Mouse (Mus musculus): Measurements from ENCODE around the gene Hspb6. TPM values are rescaled to one million over a fixed set of nuclear protein-coding genes. Genes with fewer than 3 reads are reported as not detected.

Hspb6 gene
- polyA plus RNA-seq, 1 experiment from 2014 or later, result 7.9 TPM

DNA sequence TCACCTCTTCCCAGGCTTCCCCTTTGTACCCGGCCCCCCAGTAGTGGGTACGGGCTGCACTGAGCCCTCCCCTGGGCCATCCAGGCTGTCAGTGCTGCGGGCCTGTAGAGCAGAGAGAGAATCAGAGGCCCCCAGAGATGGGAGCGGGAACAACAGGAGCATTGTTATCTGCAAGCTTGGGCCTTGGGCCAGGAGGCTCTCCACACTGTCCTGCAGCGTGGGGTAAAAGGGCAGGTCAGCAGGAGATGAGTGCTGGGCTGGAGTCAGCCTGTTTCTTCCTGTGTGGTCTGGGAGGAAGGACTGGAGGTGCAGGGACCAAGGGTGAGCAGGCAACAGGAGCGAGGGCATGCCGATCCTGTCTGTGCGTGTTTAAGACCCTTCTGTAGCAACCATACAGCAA lies 19.0 kb upstream of the Hspb6 start:
- H3K27me3 ChIP-seq, result no peaks in the 10 kb centered on the region
- peak overlapping the region; percentile 90 for H3K9ac ChIP-seq
- peaks cover 50% of the 10 kb centered on the region for H3K36me3 ChIP-seq (replicated peaks)
- ATAC-seq (ENCODE audit: low FRiP score), result no peak
- H3K4me3 ChIP-seq (replicated peaks), result peak overlapping the region; percentile 71
- no peak overlapping the region; the same call in 1 of the 2 replicates for H3K27ac ChIP-seq
- WGBS, result 13% methylated on average over 8 of the region's 8 CpGs
- peaks cover 39% of the 10 kb centered on the region for H3K4me1 ChIP-seq
- no peaks in the 10 kb centered on the region for H3K9me3 ChIP-seq
- H3K4me2 ChIP-seq, result peak overlapping the region; percentile 81

DNA sequence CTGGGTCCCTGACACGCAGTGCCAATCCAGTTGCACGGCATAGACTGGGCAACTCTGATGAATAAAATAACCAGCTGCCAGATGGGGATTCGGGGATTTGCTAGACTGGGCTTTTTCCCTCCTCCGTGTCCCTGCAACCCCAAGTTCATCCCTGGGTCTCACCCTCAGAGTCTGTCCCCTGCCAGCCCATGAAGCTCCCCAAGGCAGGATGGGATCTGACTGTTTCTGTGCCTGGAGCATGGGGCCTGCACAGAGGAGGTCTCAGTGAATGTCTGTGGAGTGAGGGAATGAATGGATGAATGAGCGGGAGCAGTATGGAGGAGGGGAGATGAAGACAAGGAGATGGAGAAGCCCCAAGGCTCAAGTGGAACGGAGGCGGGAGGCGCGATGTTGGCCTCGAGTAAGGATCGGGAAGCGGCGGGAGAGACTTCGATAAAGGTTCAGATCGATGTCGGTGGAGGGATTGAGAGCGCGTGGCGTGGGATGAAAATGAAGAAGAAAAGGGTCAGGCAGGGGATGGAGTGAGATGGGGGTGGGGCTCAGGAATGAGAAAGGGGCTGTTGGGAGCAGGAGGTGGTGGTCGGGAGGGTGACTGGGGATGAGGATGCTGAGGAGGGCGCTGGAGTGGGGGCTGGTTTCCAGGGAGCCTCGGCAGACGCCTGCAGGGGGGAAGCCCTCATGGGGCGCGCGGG lies 17.9 kb upstream of the Hspb6 start:
- peaks cover 46% of the 10 kb centered on the region for H3K36me3 ChIP-seq (replicated peaks)
- ATAC-seq (ENCODE audit: low FRiP score), result peak; percentile 53

DNA sequence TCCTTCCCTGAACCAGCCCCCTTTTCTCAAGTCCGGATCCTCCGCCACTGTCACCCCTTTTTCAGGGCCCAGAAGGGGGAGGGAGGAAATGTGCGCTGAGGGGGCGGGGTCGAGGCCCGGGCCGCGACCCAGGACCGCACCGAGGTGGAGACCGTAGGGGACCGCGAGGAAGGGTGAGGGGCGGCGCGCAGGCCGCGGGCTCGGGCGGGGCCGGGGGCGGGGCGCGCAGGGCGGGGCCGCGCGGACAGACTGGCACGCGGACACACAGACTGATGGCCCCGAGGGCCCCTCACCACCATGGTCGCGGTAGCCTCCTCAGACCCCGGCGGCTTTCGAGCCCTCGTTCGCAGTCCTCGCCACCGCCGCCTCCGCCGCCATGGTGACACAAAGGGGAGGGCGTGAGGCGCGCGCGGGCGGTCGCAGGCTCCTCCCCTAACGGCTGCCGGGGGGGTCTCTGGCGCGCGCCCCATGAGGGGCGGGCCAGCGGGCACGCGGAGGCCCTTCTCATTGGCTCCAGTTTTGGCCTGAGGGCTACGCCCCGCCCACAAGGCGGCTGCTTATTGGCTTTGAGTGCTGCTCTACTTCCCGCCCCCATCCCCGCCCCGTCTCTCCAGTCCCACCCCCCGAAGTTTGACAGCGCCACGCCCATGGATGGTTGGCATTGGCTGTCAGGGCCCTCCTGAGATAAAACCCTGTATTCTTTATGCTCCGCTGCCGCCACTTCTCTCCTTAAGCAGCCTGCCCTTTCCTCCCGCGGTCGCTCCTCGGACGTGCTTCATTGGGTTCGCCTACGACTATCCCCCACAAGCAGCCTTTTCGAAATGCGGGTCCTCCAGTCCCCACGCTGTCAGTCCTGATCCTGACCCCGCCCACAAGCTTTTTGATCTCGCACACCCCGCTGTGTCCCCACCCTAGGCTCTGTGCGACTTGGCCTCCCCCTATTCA lies 17.1 kb upstream of the Hspb6 start, which contains the start of gene Arhgap33:
Gene Arhgap33, minus strand, starts transcription at position 428 of the 945 bp plus-strand sequence.
- Histone ChIP-seq H3K4me3 (replicated peaks) (peak within 1 kb of the TSS; percentile 71), H3K9ac (peak within 1 kb of the TSS; percentile 90), H3K4me1 (peaks cover 39% of the 10 kb centered on the region), H3K27ac (peak within 1 kb of the TSS; percentile 90), H3K36me3 (replicated peaks) (peaks cover 46% of the 10 kb centered on the region), H3K27me3 (no peaks in the 10 kb centered on the region), H3K4me2 (peak within 1 kb of the TSS; percentile 81), H3K9me3 (no peaks in the 10 kb centered on the region)
- ATAC-seq (ENCODE audit: low FRiP score), result peak; percentile 93
- 1% methylated on average over 47 of the region's 84 CpGs for WGBS

More for the DNA sequence above, 17.9 kb upstream of the Hspb6 start:
- peak overlapping the region; percentile 87 for H3K27ac ChIP-seq
- no peaks in the 10 kb centered on the region for H3K27me3 ChIP-seq
- peaks cover 39% of the 10 kb centered on the region for H3K4me1 ChIP-seq
- no peaks in the 10 kb centered on the region for H3K9me3 ChIP-seq
- peak overlapping the region; percentile 90 for H3K9ac ChIP-seq
- peak overlapping the region; percentile 71 for H3K4me3 ChIP-seq (replicated peaks)
- peak overlapping the region; percentile 81 for H3K4me2 ChIP-seq
- WGBS, result 4% methylated on average over 24 of the region's 26 CpGs

DNA sequence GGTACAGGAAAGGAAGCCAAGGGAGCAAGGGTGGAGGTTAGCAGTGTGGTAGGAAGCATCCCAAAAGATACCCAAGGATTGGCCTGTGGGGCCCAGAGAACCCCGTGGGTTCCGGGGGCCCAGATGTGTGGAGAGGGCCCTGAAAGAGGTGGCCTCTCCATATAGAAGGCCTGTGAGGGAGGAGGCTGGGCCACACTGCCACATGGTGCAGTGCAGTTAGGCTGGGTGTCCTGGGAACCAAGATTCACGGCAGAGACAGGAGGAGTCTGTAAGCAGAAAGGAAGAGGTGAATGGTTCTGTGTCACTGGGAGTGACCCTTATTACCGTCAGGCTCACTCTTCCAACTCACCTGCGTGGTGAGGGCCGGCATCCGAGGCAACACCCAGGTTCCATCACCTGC lies 11.4 kb upstream of the Hspb6 start:
- WGBS, result 88% methylated on average over 7 of the region's 7 CpGs
- Histone ChIP-seq H3K4me1 (peaks cover 5% of the 10 kb centered on the region), H3K27me3 (no peaks in the 10 kb centered on the region), H3K27ac (no peak overlapping the region), H3K9me3 (no peaks in the 10 kb centered on the region), H3K9ac (no peak overlapping the region), H3K4me2 (no peak overlapping the region), H3K4me3 (replicated peaks) (no peak overlapping the region), H3K36me3 (replicated peaks) (peaks cover 49% of the 10 kb centered on the region)
- ATAC-seq (ENCODE audit: low FRiP score), result no peak

DNA sequence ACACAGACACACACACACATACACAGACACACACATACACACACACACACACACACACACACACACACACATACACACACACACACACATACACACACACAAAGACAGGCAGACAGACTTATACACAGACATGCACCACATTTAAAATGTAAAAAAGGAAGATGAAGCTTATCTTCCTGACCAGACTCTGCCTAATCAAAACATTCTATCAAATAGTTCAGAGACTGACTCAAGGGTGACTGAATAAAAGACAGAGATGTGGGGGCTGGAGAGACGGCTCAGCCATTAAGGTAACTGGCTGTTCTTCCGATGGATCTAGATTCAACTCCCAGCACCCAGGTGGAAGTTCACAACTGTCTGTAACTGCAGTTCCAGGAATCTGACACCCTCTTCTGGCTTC lies 7.7 kb upstream of the Hspb6 start:
- H3K27me3 ChIP-seq, result no peaks in the 10 kb centered on the region
- no peak overlapping the region for H3K27ac ChIP-seq
- no peak overlapping the region for H3K4me2 ChIP-seq
- peaks cover 64% of the 10 kb centered on the region for H3K36me3 ChIP-seq (replicated peaks)
- no peak overlapping the region for H3K4me3 ChIP-seq (replicated peaks)
- ATAC-seq (ENCODE audit: low FRiP score), result no peak
- WGBS, result 95% methylated on average over 2 of the region's 2 CpGs
- no peak overlapping the region for H3K9ac ChIP-seq
- H3K4me1 ChIP-seq, result no peaks in the 10 kb centered on the region
- H3K9me3 ChIP-seq, result no peaks in the 10 kb centered on the region

DNA sequence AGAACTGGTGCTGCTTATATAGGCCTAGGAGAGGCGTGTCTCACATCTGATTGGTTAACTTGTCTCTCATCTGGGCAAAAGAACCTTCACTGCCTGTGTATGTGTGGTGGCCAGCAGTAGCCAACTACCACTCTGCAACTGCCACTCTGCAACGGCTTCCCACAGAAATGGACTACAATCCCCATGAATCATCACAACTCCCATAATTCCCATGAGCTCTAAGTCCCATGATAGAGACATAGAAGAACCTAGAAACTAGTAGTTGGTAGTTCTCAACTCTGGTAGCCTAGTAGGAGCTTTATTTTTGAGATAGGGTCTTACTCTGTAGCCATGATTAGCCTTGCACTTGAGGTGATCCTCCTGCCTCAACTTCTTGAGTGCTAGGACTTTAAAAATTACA lies 2.1 kb upstream of the Hspb6 start:
- no peak overlapping the region for H3K9ac ChIP-seq
- no peak overlapping the region for H3K4me2 ChIP-seq
- no peaks in the 10 kb centered on the region for H3K9me3 ChIP-seq
- no peak overlapping the region for H3K27ac ChIP-seq
- no peaks in the 10 kb centered on the region for H3K27me3 ChIP-seq
- 92% methylated on average over 2 of the region's 2 CpGs for WGBS
- no peak for ATAC-seq (ENCODE audit: low FRiP score)
- peaks cover 38% of the 10 kb centered on the region for H3K36me3 ChIP-seq (replicated peaks)
- H3K4me3 ChIP-seq (replicated peaks), result no peak overlapping the region
- H3K4me1 ChIP-seq, result peaks cover 23% of the 10 kb centered on the region

DNA sequence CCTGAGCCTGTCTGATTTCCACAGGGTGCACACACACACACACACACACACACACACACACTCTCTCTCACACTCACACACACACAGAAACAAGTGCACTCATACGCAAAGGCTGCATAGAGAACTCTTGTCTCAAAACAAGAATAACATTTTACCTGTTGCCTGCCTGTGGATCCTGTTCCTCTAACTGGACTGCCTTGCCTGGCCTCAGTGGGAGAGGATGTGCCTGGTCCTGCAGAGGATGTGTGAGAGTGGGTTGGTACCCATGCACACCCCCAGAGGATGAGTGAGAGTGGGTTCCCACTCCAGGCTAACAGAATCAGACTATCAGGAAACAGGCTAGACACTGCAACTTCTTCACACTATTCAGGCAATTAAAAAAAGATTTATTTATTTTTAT lies 1.4 kb upstream of the Hspb6 start:
- 95% methylated on average over 1 of the region's 1 CpGs for WGBS

DNA sequence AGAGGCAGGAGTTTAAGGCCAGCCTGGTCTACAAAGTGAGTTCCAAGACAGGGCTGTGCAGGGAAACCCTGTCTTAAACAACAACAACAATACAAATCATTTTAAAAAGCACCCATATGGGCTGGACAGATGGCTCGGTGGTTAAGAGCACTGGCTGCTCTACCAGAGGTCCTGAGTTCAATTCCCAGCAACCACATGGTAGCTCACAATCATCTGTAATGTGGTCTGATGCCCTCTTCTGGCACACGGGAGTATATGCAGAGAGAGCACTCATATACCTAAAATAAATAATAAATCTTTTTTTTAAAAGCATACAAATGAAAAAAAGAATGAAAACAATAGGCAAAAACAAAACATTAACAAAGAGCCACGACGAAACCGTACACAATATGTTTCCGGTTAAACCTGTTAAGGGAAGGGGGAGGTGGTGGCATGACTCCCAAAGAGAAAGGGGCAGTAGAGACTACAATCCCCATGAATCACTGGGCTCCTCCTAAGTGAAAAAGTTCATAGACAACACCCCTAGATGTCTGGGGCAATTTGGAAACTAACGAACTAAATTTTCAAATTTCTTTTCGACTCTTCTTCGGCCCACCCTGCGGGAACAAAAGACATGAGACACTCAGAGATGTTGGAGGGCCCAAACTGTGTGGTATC lies 405 bp upstream of the Hspb6 start:
- Histone ChIP-seq H3K27ac (peak overlapping the region; percentile 95), H3K4me1 (peaks cover 23% of the 10 kb centered on the region), H3K4me3 (replicated peaks) (peak overlapping the region; percentile 65), H3K36me3 (replicated peaks) (peaks cover 42% of the 10 kb centered on the region), H3K4me2 (peak overlapping the region; percentile 92), H3K9me3 (no peaks in the 10 kb centered on the region), H3K27me3 (no peaks in the 10 kb centered on the region), H3K9ac (peak overlapping the region; percentile 69)
- 2% methylated on average over 10 of the region's 10 CpGs for WGBS
- peak; percentile 69 for ATAC-seq (ENCODE audit: low FRiP score)

More for the DNA sequence above, 1.4 kb upstream of the Hspb6 start:
- H3K27ac ChIP-seq, result no peak overlapping the region
- no peaks in the 10 kb centered on the region for H3K27me3 ChIP-seq
- no peak overlapping the region for H3K4me2 ChIP-seq
- peaks cover 23% of the 10 kb centered on the region for H3K4me1 ChIP-seq
- peaks cover 41% of the 10 kb centered on the region for H3K36me3 ChIP-seq (replicated peaks)
- no peak overlapping the region for H3K9ac ChIP-seq
- H3K9me3 ChIP-seq, result no peaks in the 10 kb centered on the region
- no peak overlapping the region for H3K4me3 ChIP-seq (replicated peaks)
- no peak for ATAC-seq (ENCODE audit: low FRiP score)

DNA sequence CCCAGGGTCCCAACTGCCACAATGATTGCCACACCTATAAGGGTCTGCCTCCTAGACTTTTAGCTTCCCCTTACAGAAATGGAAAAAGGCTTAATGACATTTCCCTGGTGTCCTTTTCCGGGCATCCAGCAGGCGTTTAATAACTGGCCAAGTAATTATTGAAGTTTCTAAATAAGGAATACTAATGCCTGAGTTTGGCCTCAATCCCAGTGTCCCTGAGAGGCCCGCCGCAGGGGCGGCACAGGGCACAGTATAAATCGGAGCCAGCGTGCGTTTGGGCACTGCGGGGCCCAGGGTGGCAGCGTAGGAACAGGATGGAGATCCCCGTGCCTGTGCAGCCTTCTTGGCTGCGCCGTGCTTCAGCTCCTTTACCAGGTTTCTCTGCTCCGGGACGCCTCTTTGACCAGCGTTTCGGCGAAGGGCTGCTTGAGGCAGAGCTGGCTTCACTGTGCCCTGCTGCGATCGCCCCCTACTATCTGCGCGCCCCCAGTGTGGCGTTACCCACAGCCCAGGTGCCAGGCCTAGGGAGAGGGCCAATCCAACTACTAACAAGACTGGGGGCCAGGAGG lies 1.1 kb downstream of the Hspb6 start:
- H3K27me3 ChIP-seq, result no peaks in the 10 kb centered on the region
- ATAC-seq (ENCODE audit: low FRiP score), result no peak
- H3K4me3 ChIP-seq (replicated peaks), result peak overlapping the region; percentile 65
- H3K9ac ChIP-seq, result peak overlapping the region; percentile 65
- WGBS, result 10% methylated on average over 23 of the region's 23 CpGs
- peak overlapping the region; percentile 95 for H3K27ac ChIP-seq
- no peaks in the 10 kb centered on the region for H3K9me3 ChIP-seq
- peaks cover 52% of the 10 kb centered on the region for H3K36me3 ChIP-seq (replicated peaks)
- H3K4me2 ChIP-seq, result peak overlapping the region; percentile 92
- peaks cover 27% of the 10 kb centered on the region for H3K4me1 ChIP-seq

DNA sequence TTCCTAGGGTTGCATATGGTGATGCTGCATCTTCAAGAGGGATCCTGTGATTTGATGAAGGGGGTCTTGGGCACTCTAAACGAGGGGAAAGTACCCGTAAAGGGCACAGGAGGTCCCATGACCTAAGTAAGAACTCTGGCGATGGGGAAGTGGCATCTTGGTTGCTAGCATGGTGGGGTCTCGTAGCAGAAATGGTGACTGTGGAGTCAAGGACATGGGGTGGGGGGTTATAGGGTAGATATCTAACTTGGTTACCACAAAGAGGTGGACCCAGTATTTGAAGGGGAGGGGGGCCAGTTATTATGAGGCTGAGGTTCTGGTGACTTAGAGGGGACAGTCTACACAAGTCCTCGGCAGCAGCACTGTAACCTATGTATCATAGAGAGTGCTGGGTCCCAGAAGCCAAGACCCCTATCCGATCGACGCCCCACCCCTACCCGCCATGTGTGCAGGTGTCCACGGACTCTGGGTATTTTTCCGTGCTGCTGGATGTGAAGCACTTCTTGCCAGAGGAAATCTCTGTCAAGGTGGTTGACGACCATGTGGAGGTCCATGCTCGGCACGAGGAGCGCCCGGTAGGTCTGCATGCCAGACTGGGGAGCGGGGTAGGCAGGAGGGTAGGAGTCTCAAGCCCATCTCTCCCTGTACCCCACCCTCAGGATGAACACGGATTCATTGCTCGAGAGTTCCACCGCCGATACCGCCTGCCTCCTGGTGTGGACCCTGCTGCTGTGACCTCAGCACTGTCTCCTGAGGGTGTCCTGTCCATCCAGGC lies 2.0 kb downstream of the Hspb6 start:
- WGBS, result 86% methylated on average over 22 of the region's 22 CpGs
- Histone ChIP-seq H3K27me3 (no peaks in the 10 kb centered on the region), H3K36me3 (replicated peaks) (peaks cover 44% of the 10 kb centered on the region), H3K4me1 (peaks cover 36% of the 10 kb centered on the region), H3K9me3 (no peaks in the 10 kb centered on the region), H3K4me2 (peak overlapping the region; percentile 92), H3K27ac (no peak overlapping the region), H3K9ac (peak overlapping the region; percentile 65; the same call in 1 of the 2 replicates), H3K4me3 (replicated peaks) (peak overlapping the region; percentile 65; the same call in 1 of the 2 replicates)
- no peak for ATAC-seq (ENCODE audit: low FRiP score)

DNA sequence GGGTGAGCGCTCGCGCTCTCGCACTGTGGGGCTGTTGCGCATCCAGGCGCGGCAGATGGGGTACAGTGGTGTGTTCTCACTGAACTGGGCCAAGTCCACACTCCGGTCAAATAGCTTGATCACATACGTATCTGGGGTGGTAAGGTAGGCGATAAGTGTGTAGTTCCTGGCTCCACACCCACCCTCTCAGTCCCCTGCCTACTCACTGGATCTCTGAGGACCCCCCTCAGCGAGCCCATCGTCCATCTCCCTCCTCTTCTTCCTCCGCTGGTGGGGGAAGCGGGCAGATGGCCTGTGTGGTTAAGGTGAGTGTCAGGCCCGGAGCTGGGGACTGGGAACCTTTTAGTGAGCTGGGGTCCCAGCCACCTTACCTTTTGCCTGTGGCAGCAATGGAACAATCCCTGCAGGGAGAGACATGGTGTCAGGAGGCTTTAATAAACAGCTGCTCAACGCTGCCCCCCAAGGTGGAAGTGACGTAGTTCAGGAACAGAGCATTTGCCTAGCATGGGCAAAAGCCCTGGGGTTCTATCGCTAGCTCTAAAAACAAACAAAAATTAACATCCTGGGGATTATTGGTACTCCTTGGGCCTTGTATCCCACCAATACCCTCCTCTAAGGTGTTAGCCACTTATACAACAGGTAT lies 5.0 kb downstream of the Hspb6 start:
- 94% methylated on average over 18 of the region's 18 CpGs for WGBS
- Histone ChIP-seq H3K27ac (no peak overlapping the region), H3K9ac (no peak overlapping the region), H3K4me1 (peaks cover 40% of the 10 kb centered on the region), H3K4me2 (no peak overlapping the region), H3K9me3 (no peaks in the 10 kb centered on the region), H3K36me3 (replicated peaks) (peaks cover 41% of the 10 kb centered on the region), H3K27me3 (no peaks in the 10 kb centered on the region), H3K4me3 (replicated peaks) (no peak overlapping the region)
- ATAC-seq (ENCODE audit: low FRiP score), result no peak

Data from forebrain, embryonic 12.5 days (tissue).